Mouse (Mus musculus): ENCODE results near the gene Grin2d. TPM values are rescaled to one million over a fixed set of nuclear protein-coding genes. Genes with fewer than 3 reads are reported as not detected.
"Not testable (repeated sequence)": the region's sequence is repeated elsewhere in the genome, so short reads cannot be mapped to it uniquely, and the experiment has no call there.

The Grin2d gene
- 21.1 and 22.3 TPM in 2 replicates for polyA plus RNA-seq (2012; rRNA removed)

GRCm38 (mm10) chr7:45878278-45878677 is at the start of gene Grin2d:
TSS of gene Grin2d (minus strand) at chr7:45878378.
- not testable (repeated sequence) for H3K36me3 ChIP-seq (ENCODE audit: control insufficient read depth, insufficient read depth, low read length); H3K27ac ChIP-seq (ENCODE audit: control insufficient read depth, insufficient read depth, low read depth, low read length); H3K27me3 ChIP-seq (ENCODE audit: control insufficient read depth, insufficient read depth, low read length); H3K4me3 ChIP-seq (ENCODE audit: control insufficient read depth, low read depth, low read length); H3K4me1 ChIP-seq (ENCODE audit: control insufficient read depth, insufficient read depth, low read length)

GRCm38 (mm10) chr7:45924429-45924816 is 46.2 kb upstream of the Grin2d start:
- Histone ChIP-seq H3K4me1 (ENCODE audit: control insufficient read depth, insufficient read depth, low read length) (peaks cover 31% of the 10 kb centered on the region), H3K4me3 (ENCODE audit: control insufficient read depth, low read depth, low read length) (peak overlapping the region; percentile 84), H3K27me3 (ENCODE audit: control insufficient read depth, insufficient read depth, low read length) (no peaks in the 10 kb centered on the region), H3K27ac (ENCODE audit: control insufficient read depth, insufficient read depth, low read depth, low read length) (peak overlapping the region; percentile 93), H3K36me3 (ENCODE audit: control insufficient read depth, insufficient read depth, low read length) (no peaks in the 10 kb centered on the region)
- TF ChIP-seq CTCF (IDR thresholded peaks at IDR 0.05; ENCODE audit: control insufficient read depth, insufficient read depth, insufficient replicate concordance, low read depth, low read length) (no peak), POLR2A (IDR thresholded peaks at IDR 0.05; ENCODE audit: control insufficient read depth, low read depth, low read length) (no peak)

- Histone ChIP-seq H3K27ac (ENCODE audit: control insufficient read depth, insufficient read depth, low read depth, low read length) (peak within 1 kb of the TSS; percentile 93), H3K4me3 (ENCODE audit: control insufficient read depth, low read depth, low read length) (peak within 1 kb of the TSS; percentile 84), H3K4me1 (ENCODE audit: control insufficient read depth, insufficient read depth, low read length) (peaks cover 27% of the 10 kb centered on the region), H3K36me3 (ENCODE audit: control insufficient read depth, insufficient read depth, low read length) (no peaks in the 10 kb centered on the region), H3K27me3 (ENCODE audit: control insufficient read depth, insufficient read depth, low read length) (no peaks in the 10 kb centered on the region)
- TF ChIP-seq POLR2A (IDR thresholded peaks at IDR 0.05; ENCODE audit: control insufficient read depth, low read depth, low read length) (peak; percentile 67), CTCF (IDR thresholded peaks at IDR 0.05; ENCODE audit: control insufficient read depth, insufficient read depth, insufficient replicate concordance, low read depth, low read length) (no peak)
Measured at GRCm38 (mm10) chr7:45923762-45924428, 45.7 kb upstream of the Grin2d start, which contains the start of gene Ccdc114. TSS of gene Ccdc114 (plus strand) at chr7:45924072.

- peaks cover 27% of the 10 kb centered on the region for H3K4me1 ChIP-seq (ENCODE audit: control insufficient read depth, insufficient read depth, low read length)
- no peaks in the 10 kb centered on the region for H3K27me3 ChIP-seq (ENCODE audit: control insufficient read depth, insufficient read depth, low read length)
- no peaks in the 10 kb centered on the region for H3K36me3 ChIP-seq (ENCODE audit: control insufficient read depth, insufficient read depth, low read length)
- H3K27ac ChIP-seq (ENCODE audit: control insufficient read depth, insufficient read depth, low read depth, low read length) = peak overlapping the region; percentile 93
- TF ChIP-seq POLR2A (IDR thresholded peaks at IDR 0.05; ENCODE audit: control insufficient read depth, low read depth, low read length) (peak; percentile 80), CTCF (IDR thresholded peaks at IDR 0.05; ENCODE audit: control insufficient read depth, insufficient read depth, insufficient replicate concordance, low read depth, low read length) (no peak)
- H3K4me3 ChIP-seq (ENCODE audit: control insufficient read depth, low read depth, low read length) = peak overlapping the region; percentile 84
Measured at GRCm38 (mm10) chr7:45922928-45923761, 45.0 kb upstream of the Grin2d start.

GRCm38 (mm10) chr7:45921950-45922600 is 43.9 kb upstream of the Grin2d start:
- Histone ChIP-seq H3K4me3 (ENCODE audit: control insufficient read depth, low read depth, low read length) (peak overlapping the region; percentile 84), H3K36me3 (ENCODE audit: control insufficient read depth, insufficient read depth, low read length) (no peaks in the 10 kb centered on the region), H3K4me1 (ENCODE audit: control insufficient read depth, insufficient read depth, low read length) (peaks cover 30% of the 10 kb centered on the region), H3K27me3 (ENCODE audit: control insufficient read depth, insufficient read depth, low read length) (no peaks in the 10 kb centered on the region), H3K27ac (ENCODE audit: control insufficient read depth, insufficient read depth, low read depth, low read length) (peak overlapping the region; percentile 93)
- TF ChIP-seq CTCF (IDR thresholded peaks at IDR 0.05; ENCODE audit: control insufficient read depth, insufficient read depth, insufficient replicate concordance, low read depth, low read length) (no peak), POLR2A (IDR thresholded peaks at IDR 0.05; ENCODE audit: control insufficient read depth, low read depth, low read length) (no peak)

GRCm38 (mm10) chr7:45921242-45921621 is 43.1 kb upstream of the Grin2d start, which contains the start of gene Emp3:
TSS of gene Emp3 (minus strand) at chr7:45921404.
- TF ChIP-seq POLR2A (IDR thresholded peaks at IDR 0.05; ENCODE audit: control insufficient read depth, low read depth, low read length) (no peak), CTCF (IDR thresholded peaks at IDR 0.05; ENCODE audit: control insufficient read depth, insufficient read depth, insufficient replicate concordance, low read depth, low read length) (no peak)
- peak within 1 kb of the TSS; percentile 84 for H3K4me3 ChIP-seq (ENCODE audit: control insufficient read depth, low read depth, low read length)
- no peaks in the 10 kb centered on the region for H3K36me3 ChIP-seq (ENCODE audit: control insufficient read depth, insufficient read depth, low read length)
- peaks cover 34% of the 10 kb centered on the region for H3K4me1 ChIP-seq (ENCODE audit: control insufficient read depth, insufficient read depth, low read length)
- H3K27me3 ChIP-seq (ENCODE audit: control insufficient read depth, insufficient read depth, low read length) = no peaks in the 10 kb centered on the region
- peak within 1 kb of the TSS; percentile 93 for H3K27ac ChIP-seq (ENCODE audit: control insufficient read depth, insufficient read depth, low read depth, low read length)

All from testis, adult 2 months (tissue).